Mouse (Mus musculus) liver, embryonic 18 days (tissue): Measurements from ENCODE around the gene D930020B18Rik. TPM values are rescaled to one million over a fixed set of nuclear protein-coding genes. Genes with fewer than 3 reads are reported as not detected.

Experiments
- polyA plus RNA-seq: library from polyadenylated mRNA; depleted of rRNA; stranded (reverse); fragments of >200 nt; gene quantifications from 2 replicates; pipeline ENCODE4 v1.2.3, GENCODE M21; 2012; rRNA removed

Gene D930020B18Rik
- 0.01 TPM in 2 replicates for polyA plus RNA-seq

DNA sequence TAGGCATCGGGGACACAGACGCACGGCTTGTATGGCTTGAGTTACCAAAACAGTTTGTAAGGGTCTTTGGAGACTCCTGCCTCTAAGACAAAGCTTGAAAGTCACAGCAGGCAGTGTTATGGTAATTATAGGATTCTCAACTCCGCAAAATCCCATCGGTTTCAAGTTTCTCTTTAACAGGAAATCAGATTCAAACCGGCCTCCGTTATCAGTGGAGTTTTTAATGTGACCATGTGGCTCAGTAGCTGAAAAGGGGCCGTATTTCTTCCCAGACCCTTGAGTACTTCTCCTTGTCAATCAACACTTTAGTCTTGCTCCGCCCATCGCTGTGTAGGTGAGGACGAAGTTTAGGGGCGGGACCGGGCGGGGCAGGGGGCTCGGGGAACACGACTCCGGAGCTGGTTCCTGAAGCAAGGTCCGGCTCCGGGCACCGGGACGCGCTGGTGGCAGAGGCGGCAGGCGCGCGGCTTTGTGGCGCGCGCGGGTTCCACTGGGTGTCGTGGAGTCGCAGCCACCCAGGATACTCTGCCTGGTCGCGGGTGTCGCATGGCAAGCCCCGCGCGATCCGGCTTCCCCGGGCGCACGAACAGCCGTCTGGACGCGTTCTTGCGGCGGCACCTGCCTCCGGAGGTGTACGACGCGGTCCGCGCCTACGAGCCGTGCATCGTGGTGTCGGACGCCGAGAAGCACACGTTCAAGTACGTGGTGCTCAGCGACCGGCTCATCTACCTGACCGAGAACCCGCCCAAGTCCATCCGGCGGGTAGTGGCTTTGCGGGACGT, at the start of gene D930020B18Rik:
TSS of gene D930020B18Rik (plus strand) at position 317 of the 782 bp plus-strand sequence.

DNA sequence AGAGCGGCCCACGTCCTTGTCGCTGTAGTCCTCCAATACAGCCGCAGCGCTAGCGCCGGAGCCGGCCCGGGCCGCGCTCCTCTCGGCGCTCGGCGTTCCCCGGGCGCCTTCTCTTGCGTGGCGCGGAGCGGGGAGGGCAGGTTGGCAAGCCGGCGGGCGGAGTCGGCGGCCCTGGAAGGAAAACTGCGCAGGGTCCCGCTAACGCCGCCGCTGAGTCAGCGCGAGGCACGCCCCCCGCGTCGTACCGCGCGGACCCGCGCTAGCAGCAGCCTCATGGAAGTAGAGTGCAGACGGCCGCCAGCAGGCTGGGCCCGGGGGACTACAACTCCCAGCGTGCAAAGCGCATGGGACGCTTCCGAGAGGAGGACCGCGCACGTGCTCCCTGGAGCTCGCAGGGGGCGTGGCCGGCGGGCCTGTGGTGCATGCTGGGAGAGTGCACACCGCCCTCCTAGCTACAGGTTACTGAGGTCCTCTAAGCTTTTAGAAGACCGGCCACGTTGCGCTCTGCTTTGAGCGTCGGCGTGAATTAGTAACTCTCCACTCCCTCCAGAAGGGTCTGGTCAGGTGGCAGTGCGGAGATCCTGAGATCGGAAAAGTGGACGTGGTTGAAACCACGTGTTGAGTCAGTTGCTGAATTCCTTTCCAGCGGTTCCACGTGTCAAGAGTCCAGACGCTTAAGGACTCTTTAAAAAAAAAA, 15.1 kb upstream of the D930020B18Rik start, which contains the start of gene Xpot:
TSS of gene Xpot (minus strand) at position 147 of the 697 bp plus-strand sequence.

DNA sequence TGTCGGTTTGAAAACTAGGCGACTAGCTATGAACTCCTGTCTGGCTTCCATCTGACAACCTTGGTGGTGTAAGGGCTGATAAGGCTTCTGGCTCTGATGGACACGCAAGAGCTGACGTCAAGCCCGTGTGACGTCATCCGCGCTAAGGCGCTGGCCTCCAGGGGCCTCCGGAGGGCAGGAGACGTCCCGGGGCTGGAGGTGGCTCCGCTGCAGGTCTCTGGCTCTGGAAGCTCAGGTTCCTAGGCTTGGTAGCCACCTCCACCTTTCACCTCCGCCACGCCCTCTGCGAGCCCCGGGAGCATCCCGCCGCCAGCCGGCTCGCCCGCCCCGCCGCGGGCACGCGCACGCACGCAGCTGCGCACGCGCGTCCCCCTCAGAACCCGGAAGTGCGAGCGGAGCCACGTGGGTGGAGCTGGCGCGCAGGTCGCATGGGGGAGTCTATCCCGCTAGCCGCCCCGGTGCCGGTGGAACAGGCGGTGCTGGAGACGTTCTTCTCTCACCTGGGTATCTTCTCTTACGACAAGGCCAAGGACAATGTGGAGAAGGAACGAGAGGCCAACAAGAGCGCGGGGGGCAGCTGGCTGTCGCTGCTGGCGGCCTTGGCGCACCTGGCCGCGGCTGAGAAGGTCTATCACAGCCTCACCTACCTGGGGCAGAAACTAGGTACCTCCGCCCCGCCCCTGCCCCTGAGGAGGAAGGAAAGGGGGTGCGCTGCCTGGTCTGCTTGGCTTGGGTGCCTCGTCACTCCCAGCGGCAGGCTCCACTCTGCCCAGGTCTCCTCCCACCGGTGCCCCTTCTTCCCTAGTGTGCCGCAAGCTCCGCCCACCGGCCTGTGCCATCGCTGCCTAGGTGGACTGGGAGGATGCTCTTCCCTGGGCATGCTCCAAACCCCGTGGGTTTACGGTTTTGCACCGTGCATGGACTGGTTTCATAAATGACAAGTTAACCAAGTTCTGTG, 98.4 kb downstream of the D930020B18Rik start, which contains the start of gene BC048403:
TSS of gene BC048403 (plus strand) at position 390 of the 958 bp plus-strand sequence.

Other genes starting within 250 kb of the D930020B18Rik start
- 15.2 and 17.0 TPM in 2 replicates for gene Rassf3, start 165.2 kb upstream of the D930020B18Rik start, polyA plus RNA-seq
- gene Tbk1, start 54.8 kb upstream of the D930020B18Rik start, polyA plus RNA-seq = 14.0 and 14.5 TPM in 2 replicates
- 41.8 and 47.8 TPM in 2 replicates for gene Xpot, start 15.3 kb upstream of the D930020B18Rik start, polyA plus RNA-seq
- gene BC048403, start 98.3 kb downstream of the D930020B18Rik start, polyA plus RNA-seq = 2.1 and 2.2 TPM in 2 replicates